Mouse (Mus musculus) C2C12 (cell line): ENCODE data around the gene Hsd17b11.

Experiments used
- CTCF ChIP-seq: IDR thresholded peaks from one replicate; pipeline ENCODE4 v1.5.1; 2011; ENCODE audit not compliant: control insufficient read depth, insufficient read depth, insufficient read length
- MYOD1 ChIP-seq: IDR thresholded peaks from one replicate; pipeline ENCODE4 v1.6.1; 2011; ENCODE audit warnings: low read depth; ENCODE audit not compliant: control insufficient read depth, insufficient read length
- USF1 ChIP-seq: IDR thresholded peaks from one replicate; pipeline ENCODE4 v1.6.1; 2011; ENCODE audit warnings: low read depth, mild to moderate bottlenecking, control low read depth, moderate library complexity

- no peak for TF ChIP-seq CTCF
- no peak for TF ChIP-seq MYOD1
- TF ChIP-seq USF1: no peak
Observed at GRCm38 (mm10) chr5:104023289-104024020, 1.7 kb upstream of the Hsd17b11 start.
